Mouse (Mus musculus) cerebellum, adult (tissue): ENCODE data around the gene Slc27a1.
A peak's percentile ranks its signal among the peaks of the same experiment; 100 is the strongest.

Source experiments
- ATAC-seq: cut with Nextera tagmentation; 2 replicates; pipeline ENCODE4 v1.9.2; 2017; ENCODE audit warnings: mild to moderate bottlenecking, moderate library complexity, mixed read lengths; ENCODE audit not compliant: insufficient number of reproducible peaks, low FRiP score, low TSS enrichment

Slc27a1 gene

GRCm38 (mm10) chr8:71554001-71554400 lies 14.7 kb upstream of the Slc27a1 start:
- no peak for ATAC-seq

- ATAC-seq = no peak
Observed at GRCm38 (mm10) chr8:71554644-71555043, 14.0 kb upstream of the Slc27a1 start.

DNA sequence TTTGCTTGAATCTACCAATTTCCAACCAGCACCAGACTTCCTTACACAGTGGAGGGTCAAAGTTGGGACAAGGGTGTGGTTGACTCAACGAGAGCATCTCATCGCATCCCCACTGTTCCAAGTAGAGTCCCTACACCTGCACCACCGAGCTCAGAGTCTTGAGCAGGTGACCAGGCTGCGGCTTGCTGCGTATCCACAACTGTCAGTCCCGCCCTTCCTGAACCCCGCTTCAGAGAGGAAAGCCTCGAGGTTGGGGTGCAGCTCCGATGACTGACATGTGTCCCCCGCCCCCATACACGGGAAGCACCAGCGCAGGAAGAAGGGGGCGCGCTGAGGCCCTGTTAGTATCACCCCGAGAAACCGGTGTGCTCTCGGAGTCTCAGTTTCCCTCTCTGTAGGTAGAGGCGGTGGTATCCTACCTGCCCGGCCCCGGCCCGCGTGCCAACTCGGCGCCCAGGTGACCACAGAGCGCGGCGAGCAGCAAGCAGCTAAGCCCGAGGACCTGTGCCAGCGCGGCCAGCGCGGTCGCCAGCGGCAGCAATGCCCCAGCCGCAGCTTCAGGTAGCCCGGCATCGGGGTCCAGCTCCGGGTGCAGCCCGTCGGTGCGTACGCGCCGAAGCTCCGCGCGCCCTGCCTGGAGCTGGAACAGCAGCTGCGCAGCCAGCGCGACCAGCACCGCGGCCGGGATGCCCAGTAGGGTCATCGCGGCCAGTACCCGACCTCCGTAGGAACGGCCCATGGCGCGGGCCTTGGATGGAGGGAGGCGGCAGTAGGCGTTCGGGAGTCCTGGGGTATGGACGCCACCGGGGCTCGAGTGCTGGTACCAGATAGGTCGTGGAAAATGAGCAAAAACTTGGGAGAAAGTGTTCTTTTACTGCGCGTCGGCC lies 10.4 kb upstream of the Slc27a1 start, which contains the start of gene Tmem221:
Tmem221 (minus strand) TSS at position 801 of the 887 bp plus-strand sequence.
- ATAC-seq = no peak

GRCm38 (mm10) chr8:71558958-71559690 lies 9.6 kb upstream of the Slc27a1 start:
- no peak for ATAC-seq

- ATAC-seq = no peak
Observed at GRCm38 (mm10) chr8:71560071-71560470, 8.6 kb upstream of the Slc27a1 start.

- no peak for ATAC-seq
Observed at GRCm38 (mm10) chr8:71560765-71561164, 7.9 kb upstream of the Slc27a1 start.

DNA sequence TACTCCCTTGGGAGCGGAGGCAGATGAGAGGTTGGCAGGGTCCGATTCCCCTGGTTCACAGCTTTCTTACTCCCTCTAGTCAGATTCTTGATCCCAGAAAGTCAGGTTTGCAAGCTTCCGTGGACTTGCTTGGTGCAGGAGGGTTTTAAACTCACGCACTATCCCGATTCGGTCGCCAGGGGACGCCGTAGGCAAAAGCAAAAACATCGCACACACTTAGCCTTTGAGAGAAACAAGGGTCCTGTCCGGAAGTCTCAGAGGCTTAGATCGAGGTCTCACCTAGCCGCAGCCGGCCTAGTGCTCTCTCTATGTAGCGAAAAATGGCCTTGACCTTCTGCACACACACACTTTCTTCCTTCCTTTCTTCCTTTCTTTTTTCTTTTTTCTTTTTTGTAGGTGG lies 7.3 kb upstream of the Slc27a1 start:
- no peak; the same call in 1 of the 2 replicates for ATAC-seq

DNA sequence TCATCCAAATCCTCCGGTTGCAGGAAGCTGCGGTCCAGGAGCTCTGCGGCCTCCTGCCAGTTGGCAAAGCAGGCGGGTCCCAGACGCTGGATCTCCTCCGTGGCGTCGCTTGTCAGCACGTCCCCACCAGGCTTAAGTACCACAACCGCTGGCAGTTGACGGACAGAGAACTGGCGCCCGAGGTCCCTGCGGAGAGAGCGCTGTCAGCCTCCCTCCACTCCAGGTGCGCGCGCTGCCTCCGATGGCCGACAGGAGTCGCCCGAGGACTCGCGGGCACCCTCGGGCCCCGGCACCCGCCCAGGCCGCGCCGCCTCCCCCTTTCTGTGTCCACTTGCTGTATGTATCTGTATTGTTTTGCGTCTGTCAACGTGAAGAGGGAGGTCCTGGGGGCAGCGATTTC lies 5.9 kb upstream of the Slc27a1 start:
- ATAC-seq = peak; percentile 34; the same call in 1 of the 2 replicates

DNA sequence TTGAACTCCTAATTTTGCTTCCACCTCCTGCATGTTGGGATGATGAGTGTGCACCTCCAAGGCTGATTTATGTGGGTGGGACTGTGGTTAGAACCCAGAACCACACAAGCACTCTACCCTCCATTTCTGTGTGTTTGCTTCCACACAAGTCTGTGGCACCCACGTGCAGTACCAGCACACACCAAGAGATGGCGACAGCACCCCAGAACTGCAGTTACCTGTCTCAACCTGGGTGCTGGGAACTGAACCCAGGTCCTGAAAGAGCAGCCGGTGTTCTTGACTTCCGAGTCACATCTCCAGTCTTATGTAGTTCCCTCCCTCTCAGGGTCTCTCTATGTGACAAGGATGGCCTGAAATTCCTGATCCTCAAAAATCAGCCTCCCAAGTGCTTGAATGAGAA lies 4.7 kb upstream of the Slc27a1 start:
- ATAC-seq = no peak

- no peak for ATAC-seq
Observed at GRCm38 (mm10) chr8:71566501-71566900, 2.2 kb upstream of the Slc27a1 start, which contains the start of gene Nxnl1. Nxnl1 (minus strand) TSS chr8:71566601.

DNA sequence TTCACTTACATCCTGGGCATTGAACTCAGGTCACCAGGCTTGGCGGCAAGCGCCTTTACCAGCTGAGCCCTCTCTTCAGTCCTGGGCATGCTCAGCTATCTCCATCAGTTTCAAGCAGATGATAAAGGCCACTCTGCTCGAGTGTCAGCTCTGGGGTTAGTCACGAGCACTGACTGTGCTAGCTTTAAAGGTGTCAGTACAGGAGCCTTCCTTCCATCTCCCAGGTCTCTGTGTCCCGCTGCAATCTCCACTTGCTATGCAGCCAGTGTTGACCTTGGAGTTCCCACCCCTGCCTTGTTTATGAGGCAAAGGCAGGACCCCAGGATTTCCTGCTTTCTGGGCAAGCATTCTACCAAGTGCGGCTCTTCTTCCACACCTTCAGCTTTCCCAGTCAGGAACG lies 1.1 kb upstream of the Slc27a1 start:
- ATAC-seq = no peak

DNA sequence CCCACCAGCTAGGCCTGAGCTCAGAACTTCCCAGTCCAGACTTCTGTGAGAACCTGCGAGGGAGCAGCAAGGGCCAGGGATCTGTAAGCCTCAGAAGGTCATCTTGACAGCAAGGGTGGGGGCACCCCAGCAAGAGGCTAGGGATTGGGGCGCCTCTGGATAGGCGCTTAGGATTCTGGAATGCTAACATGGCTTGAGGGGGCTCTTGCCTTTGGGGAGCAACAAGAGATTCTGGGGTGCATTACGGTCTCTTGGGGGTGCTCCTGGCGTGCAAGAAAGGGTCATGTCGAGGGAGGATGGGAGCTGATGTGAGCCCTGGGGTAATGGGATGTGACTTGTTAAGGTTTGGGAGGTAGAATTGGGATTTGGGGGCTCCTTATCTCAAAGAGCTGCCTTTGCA lies 259 bp downstream of the Slc27a1 start:
- no peak for ATAC-seq

DNA sequence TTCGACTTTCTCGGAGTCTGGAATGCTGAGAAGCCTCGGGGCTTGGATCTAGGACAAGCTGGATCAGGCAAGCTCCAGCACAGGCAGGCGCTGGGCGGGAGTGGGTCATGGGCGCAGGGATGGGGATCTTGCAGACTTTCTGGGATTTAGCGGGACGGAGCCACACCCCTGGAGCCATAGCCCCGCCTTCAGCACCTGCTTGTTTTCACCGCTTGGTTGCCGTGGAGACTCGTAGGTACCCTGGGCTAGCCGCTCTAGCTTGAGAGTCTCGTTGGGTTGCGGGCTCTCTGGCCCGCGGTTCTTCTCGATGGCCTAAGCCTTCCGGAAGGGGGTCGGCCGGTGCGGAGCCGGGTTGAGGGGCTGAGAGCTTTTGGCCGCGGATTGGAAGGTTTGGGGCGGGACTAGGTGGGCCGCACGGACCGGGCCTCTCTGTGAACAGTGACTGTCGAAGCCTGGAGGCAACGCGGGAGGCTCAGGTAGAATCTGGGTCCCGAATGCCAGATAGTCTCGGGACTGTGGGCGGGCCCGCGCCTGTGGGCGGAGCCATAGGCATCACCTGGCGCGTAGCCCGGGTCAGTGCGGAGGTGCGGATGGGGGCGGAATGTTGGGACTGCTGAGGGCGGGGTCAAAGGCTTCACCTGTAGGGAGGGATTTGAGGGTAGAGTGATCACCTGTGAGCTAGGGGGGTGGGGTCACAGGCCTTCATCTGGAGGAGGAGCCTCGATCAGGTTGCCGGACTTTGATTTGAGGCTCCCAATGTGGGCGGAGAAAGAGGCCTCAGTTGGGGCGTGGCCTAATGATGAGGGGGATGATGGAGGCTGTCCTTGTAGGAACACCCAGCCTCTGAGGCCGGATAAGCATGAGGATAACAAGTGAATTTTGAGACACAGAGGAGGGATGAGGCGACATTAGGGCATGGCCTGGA lies 946 bp downstream of the Slc27a1 start:
- peak; percentile 77 for ATAC-seq

DNA sequence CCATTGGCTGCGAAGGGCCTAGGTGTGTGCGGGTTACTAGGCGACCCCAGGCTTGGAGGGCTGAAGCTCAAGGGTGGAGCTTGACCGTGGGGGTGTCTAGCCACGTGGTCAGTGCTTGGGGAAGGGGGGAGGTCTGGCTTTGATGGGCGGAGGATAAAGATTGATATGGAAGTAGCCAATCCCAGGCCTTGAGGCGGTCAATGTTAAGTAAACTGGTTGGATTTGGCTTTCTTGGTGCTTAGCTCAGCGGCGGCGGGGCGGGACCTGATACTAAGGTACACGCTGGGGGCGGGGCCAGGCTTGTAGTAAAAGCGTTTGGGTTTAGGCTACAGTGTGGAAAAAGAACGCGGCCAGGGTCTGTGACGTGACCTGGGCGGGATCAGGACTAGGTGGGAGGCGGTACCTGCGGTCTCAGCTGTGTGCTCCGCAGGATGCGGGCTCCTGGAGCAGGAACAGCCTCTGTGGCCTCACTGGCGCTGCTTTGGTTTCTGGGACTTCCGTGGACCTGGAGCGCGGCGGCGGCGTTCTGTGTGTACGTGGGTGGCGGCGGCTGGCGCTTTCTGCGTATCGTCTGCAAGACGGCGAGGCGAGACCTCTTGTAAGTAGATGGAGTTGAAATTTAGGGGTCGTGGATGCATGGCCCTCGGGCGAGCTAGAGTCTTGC lies 1.7 kb downstream of the Slc27a1 start:
- peak; percentile 80 for ATAC-seq

- no peak for ATAC-seq
Observed at GRCm38 (mm10) chr8:71572077-71572476, 3.4 kb downstream of the Slc27a1 start.

- ATAC-seq = no peak
Observed at GRCm38 (mm10) chr8:71572847-71573633, 4.4 kb downstream of the Slc27a1 start.

GRCm38 (mm10) chr8:71574426-71574825 lies 5.7 kb downstream of the Slc27a1 start:
- no peak for ATAC-seq

DNA sequence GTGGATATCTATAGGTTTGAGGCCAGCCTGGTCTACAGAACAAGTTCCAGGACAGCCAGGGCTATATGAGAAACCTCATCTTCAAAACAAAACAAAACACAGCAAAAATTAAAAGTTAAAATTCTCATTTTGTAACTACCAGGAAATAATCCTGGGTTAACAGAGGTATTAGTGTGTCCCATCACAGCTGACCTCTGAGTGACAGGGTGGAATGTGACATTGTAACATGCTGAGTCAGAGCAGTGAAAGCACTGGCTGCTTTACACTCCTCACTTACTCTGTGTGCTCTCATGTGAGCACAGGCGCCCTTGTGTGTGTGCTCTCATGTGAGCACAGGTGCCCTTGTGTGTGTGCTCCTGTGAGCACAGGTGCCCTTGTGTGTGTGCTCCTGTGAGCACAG lies 6.3 kb downstream of the Slc27a1 start:
- ATAC-seq = no peak

GRCm38 (mm10) chr8:71577856-71578387 lies 9.2 kb downstream of the Slc27a1 start:
- ATAC-seq = no peak
